Comparison of ENCODE assay signal across 20 mouse cellular contexts in genomic region chr4:128888436-128888990, GRCm38 (mm10). TPM values are rescaled to one million over a fixed set of nuclear protein-coding genes. Genes with fewer than 3 reads are reported as not detected.
A peak's percentile ranks its signal among the peaks of the same experiment; 100 is the strongest.
DNase-seq lines count a peak whose midpoint lies in the region; ATAC-seq and TF ChIP-seq lines count a peak whose summit lies in the region.
"Had no signal": no experiment of that assay in that cellular context is flagged by ENCODE, and none has a peak within 500 bp of the region (broad histone marks: within the 10 kb centered on the region; RNA-seq: fewer than 3 reads in every experiment).

No protein-coding gene starts in this region.

- peaks cover 4% of the 10 kb centered on the region; the same call in 1 of the 2 replicates for H3K36me3 ChIP-seq in midbrain, embryonic 10.5 days
- H3K36me3 ChIP-seq in midbrain, embryonic 11.5 days (ENCODE audit: control insufficient read depth, insufficient read depth, low read length), result no peaks in the 10 kb centered on the region
- peaks cover 5% of the 10 kb centered on the region; the same call in 1 of the 2 replicates for H3K36me3 ChIP-seq in hindbrain, embryonic 16.5 days (ENCODE audit: control insufficient read depth, insufficient read depth, low read length)
- H3K36me3 ChIP-seq: lung, embryonic 15.5 days; midbrain, embryonic 12.5 days; neural tube, embryonic 12.5 days had no signal

- H3K27ac ChIP-seq in cerebellum, adult 2 months (ENCODE audit: insufficient read depth, low read length), result peak overlapping the region; percentile 97
- 0 out of 2 replicates have a peak overlapping the region, but pooled peaks have one; percentile 14 for H3K27ac ChIP-seq in midbrain, embryonic 10.5 days (replicated peaks)
- no peak overlapping the region for H3K27ac ChIP-seq in midbrain, embryonic 11.5 days (ENCODE audit: low read depth, low read length)
- no peak overlapping the region for H3K27ac ChIP-seq in hindbrain, embryonic 16.5 days (ENCODE audit: low read depth, low read length)
- H3K27ac ChIP-seq: layer of hippocampus, adult 2 months; limb, embryonic 13.5 days; lung, embryonic 15.5 days; midbrain, embryonic 12.5 days; neural tube, embryonic 12.5 days had no signal

- H3K27me3 ChIP-seq in cerebellum, adult 2 months (ENCODE audit: control insufficient read depth, insufficient read depth, low read length), result no peaks in the 10 kb centered on the region
- H3K27me3 ChIP-seq in midbrain, embryonic 10.5 days (ENCODE audit: low read depth, poor library complexity, severe bottlenecking), result peaks cover 26% of the 10 kb centered on the region
- H3K27me3 ChIP-seq in midbrain, embryonic 11.5 days (ENCODE audit: control insufficient read depth, insufficient read depth, low read length), result no peaks in the 10 kb centered on the region
- H3K27me3 ChIP-seq in hindbrain, embryonic 16.5 days (replicated peaks; ENCODE audit: control insufficient read depth, insufficient read depth, low read length), result no peaks in the 10 kb centered on the region
- H3K27me3 ChIP-seq: limb, embryonic 13.5 days; neural tube, embryonic 12.5 days had no signal

- H3K4me3 ChIP-seq in cerebellum, adult 2 months (replicated peaks; ENCODE audit: insufficient read depth, low read depth, low read length), result peak overlapping the region; percentile 3
- H3K4me3 ChIP-seq in midbrain, embryonic 10.5 days, result no peak overlapping the region
- H3K4me3 ChIP-seq in midbrain, embryonic 11.5 days (ENCODE audit: low read depth, low read length), result no peak overlapping the region
- no peak overlapping the region for H3K4me3 ChIP-seq in hindbrain, embryonic 16.5 days (ENCODE audit: low read length)
- H3K4me3 ChIP-seq: forebrain, embryonic 13.5 days; layer of hippocampus, adult 2 months; limb, embryonic 13.5 days; lung, embryonic 15.5 days; midbrain, embryonic 12.5 days; neural tube, embryonic 12.5 days had no signal

- H3K9me3 ChIP-seq in midbrain, embryonic 10.5 days (replicated peaks), result no peaks in the 10 kb centered on the region
- H3K9me3 ChIP-seq in midbrain, embryonic 11.5 days (ENCODE audit: control insufficient read depth, low read length), result no peaks in the 10 kb centered on the region
- no peaks in the 10 kb centered on the region for H3K9me3 ChIP-seq in hindbrain, embryonic 16.5 days (ENCODE audit: control insufficient read depth, low read length)
- H3K9me3 ChIP-seq: forebrain, embryonic 13.5 days; limb, embryonic 13.5 days; lung, embryonic 15.5 days; midbrain, embryonic 12.5 days; neural tube, embryonic 12.5 days had no signal

- DNase-seq in cerebellum, adult 2 months, result no peak
- no peak for DNase-seq in cerebellum, postnatal 10 days
- DNase-seq in midbrain, embryonic 10.5 days (ENCODE audit: low spot score), result no peak
- DNase-seq in midbrain, embryonic 11.5 days (ENCODE audit: low spot score, missing footprints), result no peak
- peak; percentile 69 for DNase-seq in cerebellum, adult 9-11 months
- DNase-seq in ovary, adult 18-20 months (ENCODE audit: low spot score), result no peak
- DNase-seq: gastrocnemius, postnatal 10 days; heart, postnatal 14 days; kidney, postnatal 36 days; right cerebral cortex, postnatal 25 days; thymus, postnatal 14 days had no signal

- 25% methylated on average over 6 of the region's 6 CpGs for whole genome bisulfite sequencing in cerebellum, adult 2 months
- WGBS in midbrain, embryonic 10.5 days, result 93% methylated on average over 6 of the region's 6 CpGs
- 90% methylated on average over 6 of the region's 6 CpGs for WGBS in midbrain, embryonic 11.5 days
- 89% methylated on average over 6 of the region's 6 CpGs for WGBS in hindbrain, embryonic 16.5 days

- H3K4me2 ChIP-seq in midbrain, embryonic 11.5 days, result no peak overlapping the region
- no peak overlapping the region for H3K4me2 ChIP-seq in hindbrain, embryonic 16.5 days (ENCODE audit: low read length)
- H3K4me2 ChIP-seq: forebrain, embryonic 13.5 days; limb, embryonic 13.5 days; liver, embryonic 11.5 days; lung, embryonic 15.5 days; midbrain, embryonic 12.5 days had no signal

- no peak overlapping the region for H3K9ac ChIP-seq in midbrain, embryonic 11.5 days (ENCODE audit: low read length)
- H3K9ac ChIP-seq in hindbrain, embryonic 16.5 days (ENCODE audit: low read depth, low read length), result peak overlapping the region; percentile 5; the same call in 1 of the 2 replicates
- H3K9ac ChIP-seq: limb, embryonic 13.5 days; lung, embryonic 15.5 days; midbrain, embryonic 12.5 days had no signal

- peaks cover 66% of the 10 kb centered on the region for H3K4me1 ChIP-seq in cerebellum, adult 2 months (ENCODE audit: control insufficient read depth, insufficient read depth, low read length)
- peaks cover 46% of the 10 kb centered on the region for H3K4me1 ChIP-seq in midbrain, embryonic 10.5 days
- H3K4me1 ChIP-seq in midbrain, embryonic 11.5 days (ENCODE audit: control insufficient read depth, insufficient read depth, low read length), result peaks cover 10% of the 10 kb centered on the region
- H3K4me1 ChIP-seq in hindbrain, embryonic 16.5 days (ENCODE audit: control insufficient read depth, insufficient read depth, low read depth, low read length), result peaks cover 53% of the 10 kb centered on the region

- ATAC-seq in midbrain, embryonic 11.5 days (ENCODE audit: low FRiP score), result no peak
- no peak for ATAC-seq in hindbrain, embryonic 16.5 days
- ATAC-seq: CD4-positive, CD25-positive, alpha-beta regulatory T cell, adult 4 months; forebrain, embryonic 13.5 days had no signal

- TF ChIP-seq CTCF in cerebellum, adult 2 months (IDR thresholded peaks at IDR 0.05; ENCODE audit: borderline replicate concordance, insufficient read depth, low read depth, low read length), result no peak

- no peak for TF ChIP-seq POLR2A in cerebellum, adult 2 months (IDR thresholded peaks at IDR 0.05; ENCODE audit: borderline replicate concordance, insufficient read depth, low read length)

RNA-seq across cellular contexts. Expression of gene Trim62, which starts 5.1 kb away (rescaled TPM):
- 107 and 129 TPM in 2 replicates for polyA plus RNA-seq in cerebellum, adult 2 months (2012; rRNA removed)
- polyA plus RNA-seq in midbrain, embryonic 10.5 days (2016; fragmentation: Nextera tagmentation; extraction: Ambion mirVana), result 7.6 and 10.0 TPM in 2 replicates
- 8.3 and 10.3 TPM in 2 replicates for polyA plus RNA-seq in midbrain, embryonic 11.5 days (2014; fragmentation: Nextera tagmentation; extraction: Ambion mirVana)
- 23.8 and 25.1 TPM in 2 replicates for polyA plus RNA-seq in hindbrain, embryonic 16.5 days (2015; fragmentation: Nextera tagmentation; extraction: Ambion mirVana)

Comparison
In these comparisons a context has a peak if more than half of its experiments do, and no peak if none do; other contexts are left out.
1. H3K27ac ChIP-seq: peak in cerebellum, adult 2 months (single experiment) and midbrain, embryonic 10.5 days (single experiment); none in midbrain, embryonic 11.5 days (single experiment) and hindbrain, embryonic 16.5 days (single experiment).